Mouse (Mus musculus): ENCODE data around the gene Negr1.
"Not testable (repeated sequence)": the region's sequence is repeated elsewhere in the genome, so short reads cannot be mapped to it uniquely, and the experiment has no call there.

Negr1 gene

DNA sequence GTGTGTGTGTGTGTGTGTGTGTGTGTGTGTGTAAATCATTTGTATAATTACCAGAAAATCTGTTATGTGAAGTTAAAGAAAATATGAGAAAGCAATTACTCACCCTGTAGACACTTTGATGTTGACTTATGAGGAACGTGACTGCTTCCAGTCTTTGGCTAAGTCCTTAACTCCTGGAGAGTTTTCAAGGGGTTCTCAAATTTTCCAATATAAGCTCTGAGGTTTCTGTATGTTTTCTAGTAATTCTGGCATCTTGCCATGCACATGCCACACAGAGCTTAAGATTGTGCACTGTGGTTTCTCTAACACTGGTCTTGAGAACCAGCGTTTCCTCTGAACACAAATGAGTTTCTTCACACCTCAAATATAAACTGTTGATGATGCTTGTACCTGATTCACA is 460.0 kb downstream of the Negr1 start:
- DNase-seq (ENCODE audit: low spot score) = no peak

DNA sequence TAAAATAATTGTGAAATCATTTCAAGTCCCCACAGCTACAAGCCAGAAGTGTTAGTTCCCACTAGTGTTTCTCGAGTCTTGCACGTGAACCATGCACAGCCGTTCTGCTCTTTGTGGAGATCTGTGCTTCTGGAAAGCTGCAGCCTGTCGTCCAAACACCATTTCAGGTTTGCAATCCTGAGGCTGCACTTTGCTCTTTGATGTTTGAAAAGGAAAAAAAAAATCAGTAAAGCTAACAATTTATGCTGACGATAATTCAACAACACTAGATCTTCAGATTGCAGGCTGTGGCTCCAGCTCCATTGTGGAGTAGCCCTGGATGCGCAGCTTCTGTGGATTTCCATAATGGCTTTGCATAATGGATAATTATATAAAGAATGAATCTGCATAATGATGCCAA is 463.0 kb downstream of the Negr1 start:
- no peak for DNase-seq (ENCODE audit: low spot score)

DNA sequence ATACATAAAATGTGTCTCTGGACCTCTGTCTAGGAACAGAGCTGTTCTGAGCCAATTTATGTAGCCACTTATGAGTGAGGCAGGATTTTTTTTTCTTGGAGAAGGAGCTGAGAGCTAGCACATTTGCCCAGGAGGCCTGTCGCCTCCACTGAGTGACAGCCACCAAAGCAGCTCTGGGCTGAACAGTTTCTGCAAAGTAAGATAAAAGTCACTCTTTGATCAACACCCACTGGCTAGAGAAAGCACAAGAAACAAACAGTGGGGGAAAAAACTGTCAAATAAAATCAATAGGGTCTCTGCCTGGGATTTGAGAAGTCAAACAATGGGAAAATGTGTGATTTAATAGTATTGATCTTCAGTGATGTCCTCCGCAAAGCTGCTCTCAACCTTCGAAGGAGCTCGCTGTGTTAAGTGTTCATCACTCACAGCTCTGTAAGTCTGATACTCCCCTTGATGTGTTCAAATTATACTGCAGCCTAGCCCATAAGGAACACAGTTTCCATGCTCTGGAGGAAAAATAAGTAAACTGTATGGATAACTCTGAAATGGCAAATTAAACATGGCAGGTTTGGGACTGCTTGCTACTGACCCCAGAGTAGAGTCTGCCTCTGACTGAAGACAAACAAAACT is 470.0 kb downstream of the Negr1 start:
- DNase-seq (ENCODE audit: low spot score) = no peak

DNA sequence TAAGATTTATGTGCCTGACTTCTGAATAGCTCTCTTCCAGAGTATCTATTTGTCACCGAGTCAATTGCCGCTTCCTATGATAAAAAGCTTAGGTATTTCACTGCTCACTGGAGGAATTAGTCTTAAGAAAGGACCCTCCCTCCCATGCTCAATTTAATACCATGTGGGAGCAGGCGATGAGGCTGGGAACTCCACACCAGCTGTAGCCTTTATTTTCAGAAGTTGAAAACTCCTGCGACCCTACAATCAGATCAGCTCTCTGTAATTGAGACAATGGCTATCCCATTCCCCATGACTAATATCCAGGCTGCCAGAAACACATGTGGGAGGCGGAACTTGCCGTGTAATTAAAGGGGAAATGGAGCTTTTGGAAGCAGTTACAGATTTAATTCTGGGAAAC is 474.4 kb downstream of the Negr1 start:
- DNase-seq (ENCODE audit: low spot score) = no peak

DNA sequence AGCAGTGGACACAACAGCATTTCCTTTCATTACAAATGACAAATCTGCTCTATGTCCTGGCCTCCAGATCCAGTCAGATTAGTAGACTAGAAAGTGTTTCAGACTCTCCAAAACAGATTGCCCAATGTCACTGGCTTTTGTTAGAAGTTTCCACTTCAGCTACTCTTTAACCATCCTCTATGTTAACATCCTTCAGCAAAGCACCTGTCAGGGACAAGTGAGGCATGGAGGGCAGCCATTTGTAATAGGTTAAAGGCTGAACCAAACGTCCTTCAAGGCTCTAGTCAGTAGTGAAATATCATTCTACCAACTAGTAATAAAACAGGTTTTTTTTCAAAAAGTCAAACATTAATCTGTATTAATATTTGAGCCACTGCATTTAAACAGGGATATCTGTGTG is 475.0 kb downstream of the Negr1 start:
- no peak for DNase-seq (ENCODE audit: low spot score)

DNA sequence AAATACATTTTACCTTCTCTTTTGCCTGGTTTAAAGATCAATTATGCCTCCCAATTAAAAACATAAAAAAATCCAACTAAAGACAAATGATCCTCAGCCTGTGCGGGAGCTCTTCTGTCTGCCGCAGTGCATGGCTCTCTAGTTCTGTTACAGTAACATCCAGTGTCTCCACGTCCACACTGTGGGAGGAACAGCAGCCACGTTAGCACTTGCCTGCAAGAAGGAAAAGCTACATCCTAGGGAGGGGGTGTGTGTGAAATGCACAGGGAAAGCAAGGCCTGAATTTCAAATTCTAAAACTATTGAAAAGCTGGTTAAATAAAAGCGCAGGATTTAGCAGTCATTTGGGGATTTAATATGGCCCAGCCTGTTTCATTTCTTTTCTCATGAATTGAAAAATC is 479.0 kb downstream of the Negr1 start:
- peak; percentile 11 for DNase-seq (ENCODE audit: low spot score)

DNA sequence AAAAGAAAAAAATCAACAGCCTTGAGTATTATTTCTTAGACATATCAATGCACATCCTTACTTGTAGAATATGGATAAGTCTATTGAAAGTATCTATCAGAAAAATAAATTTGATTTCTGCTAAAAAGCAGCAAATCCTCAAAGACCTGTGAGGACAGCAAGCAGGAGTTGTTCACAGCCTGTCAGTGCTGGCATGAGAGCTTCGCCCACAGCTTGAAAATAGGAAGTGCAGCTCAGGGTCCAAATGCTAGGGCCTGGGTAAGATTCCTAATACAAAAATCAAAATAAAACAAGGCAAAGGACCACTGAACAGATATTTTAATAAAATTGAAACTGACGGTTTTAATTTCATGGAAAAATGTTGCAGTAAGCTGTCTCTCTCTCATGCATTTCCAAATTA is 483.0 kb downstream of the Negr1 start:
- DNase-seq (ENCODE audit: low spot score) = no peak

DNA sequence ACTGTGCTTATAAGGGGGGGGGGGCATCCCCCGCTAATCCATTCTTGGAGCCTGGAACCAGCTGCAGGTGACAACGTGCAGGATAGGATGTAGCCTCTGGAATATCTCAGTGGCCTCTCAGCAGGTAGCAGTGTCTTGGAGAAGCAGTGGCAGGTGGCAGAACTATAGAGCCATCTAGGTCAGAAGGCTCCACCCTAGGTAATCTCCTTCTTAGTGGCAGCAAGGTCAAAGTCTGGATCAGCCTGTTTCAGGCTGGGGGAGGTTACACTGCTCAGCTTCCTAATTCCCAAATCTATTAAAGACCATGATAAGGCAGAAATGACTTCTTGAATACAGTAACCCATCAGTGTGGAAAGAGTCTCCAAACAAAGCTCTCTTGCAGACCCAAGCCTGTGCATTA is 502.8 kb downstream of the Negr1 start:
- DNase-seq (ENCODE audit: low spot score) = not testable (repeated sequence)

DNA sequence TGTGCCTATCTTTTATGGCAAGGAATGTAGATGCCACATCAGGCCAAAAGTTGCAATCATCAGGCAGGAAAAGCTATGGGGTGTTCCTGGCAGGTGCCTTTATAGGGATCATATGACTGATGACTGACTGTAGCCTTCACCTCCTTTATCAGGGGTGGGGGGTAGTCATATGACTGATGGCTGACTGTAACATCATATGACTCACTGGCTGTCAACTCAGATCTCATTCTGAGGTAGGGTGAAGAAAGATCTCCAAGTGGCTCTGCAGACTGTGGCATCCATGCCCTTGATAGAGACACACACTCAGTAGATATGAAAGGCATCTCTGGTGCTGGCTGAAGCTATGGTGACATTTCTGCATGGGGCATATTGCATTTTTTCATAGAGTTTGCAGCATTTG is 504.7 kb downstream of the Negr1 start:
- no peak for DNase-seq (ENCODE audit: low spot score)

DNA sequence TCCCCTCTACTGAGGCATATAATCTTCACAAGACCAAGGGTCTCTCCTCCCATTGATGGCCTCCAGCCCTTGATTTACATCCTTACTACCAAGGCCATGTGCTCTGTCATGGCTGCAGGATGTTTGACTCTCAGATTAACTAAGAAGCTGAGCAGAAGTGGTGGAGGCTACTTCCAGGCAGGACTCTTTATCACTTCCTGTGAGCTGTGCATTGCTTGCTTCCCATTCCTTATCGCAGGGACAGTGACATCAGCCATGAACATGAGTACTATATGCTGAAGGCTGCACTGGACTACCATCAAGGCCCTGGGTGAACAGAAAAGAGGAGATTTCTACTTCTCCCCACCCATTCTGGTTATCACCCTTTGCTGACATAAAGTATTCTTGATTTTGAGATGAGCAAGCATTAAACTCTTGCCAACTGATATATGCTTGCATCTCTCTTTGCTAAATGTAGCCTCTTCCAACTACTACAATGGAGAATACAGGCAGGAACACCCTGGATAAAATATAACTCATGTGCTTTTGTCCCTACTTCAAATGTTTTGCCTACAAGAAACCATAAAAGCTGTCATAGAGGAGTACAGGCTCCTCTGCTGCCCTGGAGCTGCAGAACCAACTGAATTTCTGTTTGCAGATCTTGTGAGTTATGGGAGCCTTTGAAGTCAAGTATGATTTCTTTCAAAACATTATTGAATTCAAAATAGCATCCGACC is 517.8 kb downstream of the Negr1 start:
- DNase-seq (ENCODE audit: low spot score) = no peak

DNA sequence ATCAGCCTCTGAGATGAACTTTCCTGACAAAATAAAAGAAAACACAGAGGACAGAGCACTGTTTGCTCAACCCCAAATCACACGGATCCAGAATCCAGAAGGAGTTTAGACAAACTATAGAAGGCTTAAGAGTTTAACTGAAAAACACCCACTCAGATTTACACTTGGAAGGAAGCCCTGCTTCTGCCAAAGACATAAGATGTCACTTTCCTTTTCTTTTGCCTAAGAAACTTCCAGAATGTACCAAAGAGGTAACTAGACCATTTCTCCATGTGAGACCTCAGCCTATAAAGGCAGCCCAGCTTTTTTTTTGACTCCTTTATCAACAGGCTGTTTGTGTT is 518.3 kb downstream of the Negr1 start:
- DNase-seq (ENCODE audit: low spot score) = no peak

DNA sequence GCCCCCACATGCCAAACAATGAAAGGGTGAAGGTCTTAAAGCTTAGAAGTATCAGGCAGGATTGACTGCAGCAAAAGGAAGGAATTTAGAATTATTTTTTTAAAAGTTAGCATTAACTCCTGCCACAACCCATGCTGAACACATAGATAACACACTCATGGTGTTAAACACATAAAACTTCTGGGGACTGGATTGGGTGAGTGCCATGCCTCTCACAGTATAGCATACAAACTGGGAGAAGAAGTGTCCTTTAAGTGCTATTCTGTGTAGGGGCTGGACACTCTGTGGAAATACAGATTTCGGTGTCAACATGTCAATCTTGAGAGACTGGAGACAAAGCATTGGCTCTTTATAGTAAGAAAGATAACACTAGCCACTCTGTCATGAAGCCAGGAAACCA is 519.0 kb downstream of the Negr1 start:
- no peak for DNase-seq (ENCODE audit: low spot score)

DNA sequence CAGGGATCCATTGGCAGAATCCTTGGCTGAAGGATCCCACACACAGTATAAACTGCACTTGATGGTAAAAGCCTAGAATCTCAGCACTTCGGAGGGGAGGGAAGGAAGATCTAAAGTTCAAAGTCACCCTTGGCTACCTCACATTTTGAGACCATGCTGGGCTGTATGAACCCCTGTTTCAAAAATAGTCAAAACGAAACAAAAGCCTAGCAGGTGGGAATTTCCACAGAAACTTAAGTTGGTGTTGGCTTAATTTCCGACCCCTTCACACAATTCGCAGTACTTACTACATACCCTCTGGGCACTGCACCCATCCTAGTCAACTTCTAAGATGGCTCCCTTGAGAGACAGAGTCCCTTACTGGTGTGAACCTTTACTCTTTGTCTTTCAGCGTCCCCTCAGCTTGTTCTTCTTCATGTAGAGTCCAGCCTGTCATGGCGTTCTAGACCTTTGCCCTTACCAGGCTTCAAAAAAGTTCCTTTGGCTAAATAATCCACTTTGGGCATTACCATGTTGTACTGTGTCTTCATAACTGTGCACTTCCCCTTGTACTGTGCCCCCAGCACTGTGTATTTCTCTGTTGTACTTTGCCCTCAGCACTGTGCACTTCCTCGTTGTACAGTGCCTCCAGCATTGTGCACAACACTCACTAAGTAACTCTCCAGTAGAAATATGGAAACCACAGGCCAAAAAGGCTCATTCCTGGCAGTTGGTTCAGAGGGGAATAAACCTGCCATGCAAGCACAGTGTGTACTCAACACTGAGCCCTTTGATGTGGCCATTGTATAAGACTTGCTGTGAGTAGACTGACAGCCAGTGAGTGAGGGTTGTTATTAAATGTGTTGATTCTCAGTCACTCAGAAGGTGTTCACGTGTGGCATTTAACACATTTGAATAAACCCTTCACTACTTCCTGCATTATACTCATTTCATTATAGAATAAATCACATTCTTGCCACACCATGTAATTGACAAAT is 521.5 kb downstream of the Negr1 start:
- no peak for DNase-seq (ENCODE audit: low spot score)

DNA sequence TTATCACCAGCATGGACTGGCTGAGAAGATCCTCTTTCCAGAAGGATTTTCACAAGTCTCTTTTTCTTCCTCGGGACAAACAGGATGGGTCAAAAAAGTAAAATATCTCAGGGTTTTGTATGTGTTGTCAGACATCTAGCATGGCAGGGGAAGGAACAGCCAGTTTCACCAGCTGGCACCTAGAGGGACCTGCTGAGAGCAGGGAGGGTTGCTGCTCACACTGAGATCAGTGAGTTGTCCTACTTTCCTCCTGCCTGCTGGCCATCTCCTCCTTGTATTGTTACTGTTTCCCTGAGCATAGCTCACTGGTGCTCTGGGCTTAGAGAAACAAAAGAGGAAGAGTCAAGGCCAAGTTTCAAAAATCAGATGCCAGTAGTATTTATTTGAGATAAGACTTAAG is 523.6 kb downstream of the Negr1 start:
- DNase-seq (ENCODE audit: low spot score) = peak; percentile 32

DNA sequence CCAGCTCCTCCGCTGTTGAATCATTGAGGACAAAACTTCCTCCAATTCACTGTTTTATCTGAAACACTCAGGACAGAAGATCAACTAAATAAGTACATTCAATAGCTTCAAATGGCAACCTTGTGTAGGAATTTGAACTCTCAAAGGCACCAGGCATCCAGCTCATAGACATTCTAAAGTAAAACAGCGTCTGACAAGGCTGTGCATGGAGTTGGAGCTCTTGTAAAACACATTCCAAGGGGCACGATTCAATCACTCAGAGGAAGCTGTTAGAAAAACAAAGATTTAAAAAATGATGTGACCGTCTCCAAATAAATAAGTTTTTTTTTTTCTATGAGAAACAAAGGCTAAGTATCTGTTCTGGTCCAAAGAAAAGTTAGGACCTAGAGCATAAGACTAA is 528.5 kb downstream of the Negr1 start:
- no peak for DNase-seq (ENCODE audit: low spot score)

DNA sequence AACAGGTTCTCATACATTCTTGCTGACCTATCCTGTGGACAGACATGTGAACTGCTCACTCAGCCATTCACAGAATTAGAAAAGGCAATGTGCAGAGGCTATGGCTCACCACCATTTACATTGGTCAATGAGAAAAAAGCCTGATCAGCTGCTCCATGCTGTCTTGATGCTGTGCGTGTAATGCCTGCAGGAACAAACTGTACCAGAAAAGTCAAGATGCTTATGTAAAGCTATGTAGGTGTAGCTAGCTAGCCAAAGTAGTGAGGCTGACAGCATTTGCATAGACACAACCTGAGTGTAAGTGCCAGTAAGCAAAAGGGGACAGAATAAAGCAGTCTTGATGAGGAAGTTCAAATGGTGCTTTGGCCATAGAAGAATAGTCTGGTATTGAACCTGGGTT is 534.7 kb downstream of the Negr1 start:
- DNase-seq (ENCODE audit: low spot score) = no peak

DNA sequence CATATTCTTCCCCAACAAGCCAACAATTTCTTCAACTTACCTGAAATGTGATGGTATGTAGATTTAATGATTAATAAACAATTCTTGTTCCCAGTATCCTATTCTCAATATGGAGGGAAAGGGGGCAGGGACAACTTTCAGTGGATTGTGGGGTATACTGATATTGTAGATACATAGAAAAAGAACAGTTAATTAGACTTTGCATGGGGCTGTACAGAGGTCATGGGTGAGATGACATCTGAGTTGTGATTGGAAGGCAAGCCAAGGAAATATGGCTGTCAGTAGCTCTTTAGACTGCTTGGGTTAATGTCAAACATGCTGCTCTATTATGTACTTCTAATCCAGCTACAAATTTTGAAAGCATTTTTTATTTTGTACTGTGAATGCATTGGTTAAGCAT is 535.9 kb downstream of the Negr1 start:
- DNase-seq (ENCODE audit: low spot score) = no peak

DNA sequence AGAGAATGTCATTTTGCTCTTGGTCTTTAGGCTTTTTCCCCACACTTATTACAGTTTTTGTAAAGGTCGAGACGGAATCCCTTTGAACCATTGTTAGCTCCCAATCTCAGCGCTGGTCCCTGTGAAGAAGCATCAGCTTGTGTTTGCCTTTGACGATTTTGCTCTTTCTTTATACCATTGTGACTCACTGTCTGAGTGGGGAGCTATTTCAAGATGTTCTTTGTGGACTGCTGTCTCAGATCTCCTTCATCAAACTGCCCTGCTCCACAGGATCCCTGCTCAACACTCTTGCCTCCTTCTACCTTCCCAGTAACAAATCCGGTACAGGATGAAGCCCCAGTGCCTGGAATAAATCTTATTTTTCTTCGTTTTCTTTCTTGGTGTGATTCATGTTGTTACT is 536.8 kb downstream of the Negr1 start:
- DNase-seq (ENCODE audit: low spot score) = no peak

DNA sequence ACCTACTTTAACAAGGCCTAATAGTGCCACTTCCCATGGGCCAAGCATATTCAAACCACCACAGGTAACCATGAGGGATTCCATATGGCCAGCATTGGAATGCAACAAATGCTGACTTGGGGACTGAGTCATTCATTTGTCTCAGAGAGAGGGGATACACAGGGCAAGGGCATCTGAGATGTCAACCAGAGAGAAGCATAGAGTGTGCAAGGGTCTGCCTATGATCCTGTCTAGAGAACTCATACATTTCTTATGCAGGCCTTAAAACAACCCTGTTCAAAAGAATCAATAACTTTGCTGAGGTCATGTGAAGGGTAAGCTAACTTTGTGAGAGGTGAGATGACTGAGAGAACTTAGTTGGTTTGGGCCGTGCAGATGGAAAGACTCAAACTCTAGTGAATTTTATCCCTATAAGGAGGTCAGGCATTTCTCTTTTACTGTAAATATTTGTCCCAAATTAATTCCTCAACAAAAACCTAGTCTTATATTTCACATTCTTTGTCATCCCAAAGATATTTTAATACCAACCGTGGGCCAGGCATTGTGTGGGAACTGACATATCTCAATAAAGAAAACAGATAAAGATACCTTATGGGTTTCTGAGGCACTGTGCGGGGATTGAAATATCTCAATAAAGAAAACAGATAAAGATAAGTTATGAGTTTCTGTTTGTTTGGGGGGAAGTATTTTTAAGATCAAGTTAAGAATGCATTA is 543.4 kb downstream of the Negr1 start:
- DNase-seq (ENCODE audit: low spot score) = no peak

DNA sequence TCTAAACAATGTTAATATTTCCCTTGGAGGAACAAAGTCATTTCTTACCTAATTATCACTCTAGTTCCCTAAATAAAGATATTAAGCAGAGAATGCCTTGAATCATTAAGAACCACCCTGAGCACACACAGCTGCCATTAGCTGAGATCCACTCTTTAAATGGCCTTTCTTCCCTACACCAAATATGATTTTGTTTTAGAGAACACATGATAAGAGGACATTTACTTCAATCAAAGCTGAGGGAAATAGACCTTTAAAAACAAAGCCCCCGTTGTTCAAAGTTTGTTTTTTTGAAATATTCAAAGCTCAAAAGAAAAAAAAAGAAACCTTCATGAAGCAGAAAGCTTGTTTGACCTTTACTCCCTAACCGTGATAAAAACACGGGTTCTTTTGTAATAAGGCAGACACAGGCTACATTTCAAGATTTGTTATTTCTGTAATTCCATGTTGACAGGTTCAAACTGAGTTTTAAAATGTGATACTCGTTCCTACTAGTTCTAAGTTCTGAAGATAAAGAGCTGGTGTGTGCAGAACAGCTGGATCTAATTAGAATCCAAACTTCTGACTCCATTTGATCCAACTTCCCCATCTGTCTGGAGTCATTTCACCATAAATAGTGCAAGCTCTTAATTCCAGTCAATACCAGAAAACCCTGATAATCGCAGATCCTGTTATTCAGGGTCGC is 544.1 kb downstream of the Negr1 start:
- no peak for DNase-seq (ENCODE audit: low spot score)

DNA sequence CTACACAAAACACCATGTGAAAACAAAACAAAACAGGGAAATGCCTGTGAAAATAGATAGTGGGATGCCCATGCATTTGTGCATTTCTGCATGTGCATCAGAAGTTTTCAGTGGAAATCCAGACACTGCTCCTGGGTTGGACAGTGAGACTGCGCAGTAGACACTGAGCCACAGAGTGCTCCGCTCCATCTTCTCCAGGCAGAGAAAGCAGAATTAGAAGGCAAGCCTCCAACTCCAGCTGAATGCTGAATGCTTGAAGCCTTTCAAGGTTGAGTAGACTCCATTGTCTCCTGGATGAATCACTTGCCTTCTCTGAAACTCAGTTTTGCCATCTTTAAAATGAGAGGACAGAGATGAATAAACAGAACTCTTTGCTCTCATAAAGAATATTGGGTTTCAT is 546.6 kb downstream of the Negr1 start:
- no peak for DNase-seq (ENCODE audit: low spot score)

DNA sequence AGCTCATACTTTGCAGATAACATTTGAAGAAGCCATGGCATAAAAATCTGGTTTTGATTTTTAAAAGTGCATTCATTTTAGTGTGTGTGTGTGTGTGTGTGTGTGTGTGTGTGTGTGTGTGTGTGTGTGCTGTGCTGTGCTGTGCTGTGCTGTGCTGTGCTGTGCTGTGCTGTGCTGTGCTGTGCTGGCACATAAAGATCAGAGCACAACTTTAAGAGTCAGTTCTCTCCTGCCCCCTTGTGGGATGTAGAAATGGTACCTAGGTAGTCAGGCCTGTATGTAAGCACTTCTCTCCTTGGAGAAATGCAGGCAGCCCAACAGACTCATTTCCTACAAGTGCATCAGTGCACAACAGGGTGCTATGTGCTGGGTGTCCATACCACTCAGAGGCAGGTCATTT is 547.7 kb downstream of the Negr1 start:
- DNase-seq (ENCODE audit: low spot score) = peak; percentile 77
